Mouse (Mus musculus) limb, embryonic 14.5 days (tissue): ENCODE results near the gene Angpt4. TPM values are rescaled to one million over a fixed set of nuclear protein-coding genes. Genes with fewer than 3 reads are reported as not detected.

Experiments
- ATAC-seq: fragments of 200-750 bp; cut with Nextera tagmentation; 2 replicates; pipeline ENCODE4 v1.8.0; 2017; ENCODE audit warnings: low read depth, moderate number of reproducible peaks, moderate TSS enrichment; ENCODE audit not compliant: low FRiP score
- DNase-seq: peaks from one replicate; pipeline ENCODE4 v3.0.0-alpha.2; 2015; ENCODE audit warnings: low spot score
- H3K27ac ChIP-seq: fragments of 300-500 bp; sonication (generic); replicated peaks from 2 replicates; pipeline ENCODE4 v1.5.1; 2014; ENCODE audit warnings: low read depth, mild to moderate bottlenecking, low read length, moderate library complexity, mixed read lengths
- H3K27me3 ChIP-seq: fragments of 300-500 bp; sonication (generic); 2 replicates; pipeline ENCODE4 v1.6.1; 2014; ENCODE audit warnings: low read length, mixed read lengths; ENCODE audit not compliant: control insufficient read depth, insufficient read depth
- H3K36me3 ChIP-seq: fragments of 300-500 bp; sonication (generic); 2 replicates; pipeline ENCODE4 v1.6.1; 2014; ENCODE audit warnings: mild to moderate bottlenecking, low read length, moderate library complexity, mixed read lengths; ENCODE audit not compliant: control insufficient read depth, insufficient read depth
- H3K4me1 ChIP-seq: fragments of 300-500 bp; sonication (generic); 2 replicates; pipeline ENCODE4 v1.6.1; 2014; ENCODE audit warnings: antibody characterized with exemption, low read length, mixed read lengths; ENCODE audit not compliant: control insufficient read depth, insufficient read depth
- H3K4me2 ChIP-seq: fragments of 300-500 bp; sonication (generic); replicated peaks from 2 replicates; pipeline ENCODE4 v1.6.1; 2014; ENCODE audit warnings: low read depth, mild to moderate bottlenecking, low read length, moderate library complexity; ENCODE audit not compliant: severe bottlenecking
- H3K4me3 ChIP-seq: fragments of 300-500 bp; sonication (generic); replicated peaks from 2 replicates; pipeline ENCODE4 v1.5.1; 2014; ENCODE audit warnings: low read length
- H3K9ac ChIP-seq: fragments of 300-500 bp; sonication (generic); 2 replicates; pipeline ENCODE4 v1.6.1; 2014; ENCODE audit warnings: mild to moderate bottlenecking, low read depth, low read length, moderate library complexity; ENCODE audit not compliant: severe bottlenecking
- H3K9me3 ChIP-seq: fragments of 300-500 bp; sonication (generic); 2 replicates; pipeline ENCODE4 v1.6.1; 2016; ENCODE audit warnings: low read length; ENCODE audit not compliant: control insufficient read depth
- POLR2A ChIP-seq: fragments of 200-500 bp; IDR thresholded peaks from 2 replicates; pipeline ENCODE4 v1.8.0; 2012; ENCODE audit warnings: inconsistent platforms, mild to moderate bottlenecking, moderate library complexity, borderline replicate concordance; ENCODE audit not compliant: insufficient read depth, insufficient read length; ENCODE audit errors: extremely low read depth
- WGBS: fragments of 180-500 bp; shearing (Covaris S2); extraction: QIAGEN DNeasy Blood & Tissue Kit; methylation state at CpG from one replicate; pipeline ENCODE4 v1.1.7; 2014; 5-methylcytosine and 5-hydroxymethylcytosine counted together
- polyA plus RNA-seq, 2 experiments: library from polyadenylated mRNA; depleted of rRNA in 1 of 2; stranded (reverse) in 1 of 2; unstranded in 1 of 2; fragments of >200 nt; fragmentation: Nextera tagmentation in 1 of 2; extraction: Ambion mirVana in 1 of 2; gene quantifications; 2 replicates each; pipeline versions ENCODE4 v1.2.1 to v1.2.3; 2012 to 2014

Angpt4 gene
- polyA plus RNA-seq, 2 experiments, result 0.36 to 0.59 TPM

DNA sequence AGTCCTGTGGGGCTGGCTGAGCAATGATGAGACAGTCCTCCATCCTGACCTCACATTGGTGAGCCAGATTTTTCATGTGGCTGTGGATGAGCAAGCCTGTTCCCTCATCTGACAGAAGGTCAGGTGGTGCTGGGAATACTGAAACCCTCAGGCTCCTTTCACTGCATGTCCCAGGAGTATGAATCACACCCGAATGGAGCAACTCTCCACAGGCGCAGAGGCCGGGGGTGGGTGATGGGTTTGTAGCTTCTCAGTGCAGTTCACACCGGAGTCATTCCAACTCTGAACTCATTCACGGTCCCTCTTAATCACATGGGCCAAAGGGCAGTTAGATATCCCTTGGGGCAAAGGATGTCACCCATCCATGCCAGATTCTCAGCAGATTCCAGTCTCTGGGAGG lies 3.1 kb downstream of the Angpt4 start:
- H3K36me3 ChIP-seq, result no peaks in the 10 kb centered on the region
- DNase-seq (no peak), ATAC-seq (no peak)
- H3K9me3 ChIP-seq, result no peaks in the 10 kb centered on the region
- H3K4me1 ChIP-seq, result peaks cover 24% of the 10 kb centered on the region
- no peak overlapping the region for H3K4me2 ChIP-seq
- TF ChIP-seq POLR2A, result no peak
- H3K27ac ChIP-seq, result no peak overlapping the region
- no peak overlapping the region for H3K9ac ChIP-seq
- 83% methylated on average over 5 of the region's 5 CpGs for WGBS
- no peak overlapping the region for H3K4me3 ChIP-seq
- H3K27me3 ChIP-seq, result no peaks in the 10 kb centered on the region

DNA sequence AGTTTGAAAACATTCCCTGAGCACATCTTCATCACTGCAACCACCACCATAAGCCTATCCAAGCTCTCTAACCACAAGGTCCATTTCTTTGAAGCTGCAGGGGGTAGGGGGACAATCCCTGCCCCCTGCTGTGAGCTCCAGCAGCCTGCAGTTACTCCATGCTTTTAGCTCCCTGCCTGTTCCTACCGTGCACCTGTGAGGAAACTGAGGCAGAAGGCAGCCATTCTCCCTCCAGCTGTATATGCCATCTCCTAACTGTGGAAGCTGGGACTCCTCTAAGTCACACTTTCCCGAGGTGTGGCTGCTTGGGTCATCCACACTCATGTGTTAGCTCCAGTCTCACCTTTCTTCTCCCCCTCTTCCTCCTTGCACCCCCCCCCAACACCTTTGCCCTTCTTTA lies 4.1 kb downstream of the Angpt4 start:
- Histone ChIP-seq H3K27me3 (no peaks in the 10 kb centered on the region), H3K4me2 (no peak overlapping the region), H3K27ac (no peak overlapping the region), H3K9me3 (no peaks in the 10 kb centered on the region), H3K36me3 (no peaks in the 10 kb centered on the region), H3K4me3 (no peak overlapping the region), H3K9ac (no peak overlapping the region), H3K4me1 (peaks cover 22% of the 10 kb centered on the region)
- ATAC-seq (no peak), DNase-seq (no peak)
- no peak for TF ChIP-seq POLR2A
- 21% methylated on average over 2 of the region's 2 CpGs for WGBS

DNA sequence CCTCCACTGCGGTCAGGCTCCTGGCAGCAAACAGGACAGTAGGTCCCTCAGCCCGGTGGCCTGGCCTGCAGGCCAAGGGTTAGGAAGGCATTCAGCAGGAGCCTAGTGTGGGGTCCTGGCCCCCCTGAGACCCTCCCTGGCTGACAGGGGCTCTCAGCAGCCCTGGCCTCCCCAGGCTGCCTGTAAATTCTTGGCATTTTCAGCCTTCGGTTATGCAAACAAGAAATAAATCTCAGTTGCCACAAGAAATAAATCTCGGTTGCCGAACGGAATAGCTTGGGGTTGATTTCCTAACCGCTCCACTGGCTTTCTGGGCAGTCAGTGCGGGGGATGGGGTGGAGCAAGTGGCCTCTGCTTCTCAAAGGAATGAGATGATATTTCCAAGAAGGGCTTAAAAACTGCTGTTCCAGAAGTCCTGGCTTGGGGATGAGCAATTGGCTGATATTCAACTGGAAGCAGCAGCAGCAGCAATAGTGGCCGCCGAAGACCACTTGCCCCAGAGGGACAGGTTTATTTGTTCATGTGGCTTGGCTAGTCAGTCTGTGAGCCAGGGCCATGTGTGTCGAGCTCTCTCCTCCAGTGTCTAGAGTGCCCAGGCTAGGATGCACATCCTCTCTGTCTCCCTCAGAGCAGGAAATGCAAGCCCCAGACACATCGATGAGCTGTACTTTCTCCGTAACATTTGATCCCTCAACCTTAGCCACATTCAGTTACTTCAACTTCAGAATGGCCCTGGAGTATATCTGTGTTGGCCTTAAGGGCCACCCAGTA lies 5.2 kb downstream of the Angpt4 start:
- WGBS, result 39% methylated on average over 13 of the region's 13 CpGs
- peaks cover 12% of the 10 kb centered on the region for H3K4me1 ChIP-seq
- H3K4me2 ChIP-seq, result no peak overlapping the region
- H3K4me3 ChIP-seq, result no peak overlapping the region
- peak; percentile 22 for DNase-seq
- no peaks in the 10 kb centered on the region for H3K36me3 ChIP-seq
- no peak for TF ChIP-seq POLR2A
- H3K27me3 ChIP-seq, result no peaks in the 10 kb centered on the region
- H3K9me3 ChIP-seq, result no peaks in the 10 kb centered on the region
- no peak overlapping the region for H3K27ac ChIP-seq
- H3K9ac ChIP-seq, result no peak overlapping the region
- no peak for ATAC-seq

DNA sequence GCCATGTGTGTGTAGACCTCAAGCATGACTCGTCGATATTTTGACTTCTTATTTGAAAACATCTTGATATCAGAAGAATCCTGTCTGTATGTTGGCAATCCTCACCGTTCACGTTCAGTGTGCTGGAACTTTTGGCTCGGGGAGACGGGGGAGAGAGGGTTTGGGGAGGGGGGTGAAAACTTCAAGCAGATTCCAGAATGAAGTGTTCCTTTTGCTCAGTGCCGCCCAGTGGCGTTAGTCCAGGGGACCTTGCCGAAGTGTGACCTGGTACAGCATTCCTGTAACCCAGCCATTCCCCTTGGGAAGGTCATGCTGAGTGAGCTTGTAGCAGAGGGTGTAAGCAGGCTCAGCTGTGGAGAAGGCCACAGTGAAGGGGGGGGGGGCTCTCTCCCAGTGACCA lies 8.1 kb downstream of the Angpt4 start:
- Histone ChIP-seq H3K4me3 (no peak overlapping the region), H3K27ac (no peak overlapping the region), H3K4me1 (peaks cover 17% of the 10 kb centered on the region), H3K36me3 (no peaks in the 10 kb centered on the region), H3K9ac (no peak overlapping the region), H3K9me3 (no peaks in the 10 kb centered on the region), H3K27me3 (no peaks in the 10 kb centered on the region), H3K4me2 (no peak overlapping the region)
- no peak for TF ChIP-seq POLR2A
- ATAC-seq, result no peak
- WGBS, result 56% methylated on average over 9 of the region's 9 CpGs
- peak; percentile 6 for DNase-seq

DNA sequence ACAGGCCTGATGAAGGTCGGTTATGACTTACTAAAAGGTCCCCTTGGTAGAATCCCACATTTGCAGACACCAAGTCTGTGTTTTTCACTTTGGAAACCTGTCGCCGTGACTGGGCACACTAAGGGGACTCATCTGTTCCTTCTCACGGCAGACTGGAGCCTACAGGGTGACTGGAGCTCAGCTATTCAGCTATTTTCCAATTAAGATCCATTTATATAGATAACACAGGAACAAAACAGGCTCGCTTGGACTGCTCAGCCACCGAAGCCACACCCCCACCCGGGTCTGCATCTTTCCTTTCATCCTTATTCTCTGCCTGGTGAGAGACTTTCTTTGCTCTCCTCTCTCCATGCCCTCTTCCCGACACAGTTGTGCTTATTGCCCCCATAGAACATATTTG lies 10.1 kb downstream of the Angpt4 start:
- no peaks in the 10 kb centered on the region for H3K27me3 ChIP-seq
- DNase-seq, result no peak
- no peak overlapping the region for H3K4me3 ChIP-seq
- no peak for ATAC-seq
- H3K9ac ChIP-seq, result no peak overlapping the region
- no peaks in the 10 kb centered on the region for H3K9me3 ChIP-seq
- no peak for TF ChIP-seq POLR2A
- no peak overlapping the region for H3K4me2 ChIP-seq
- H3K36me3 ChIP-seq, result no peaks in the 10 kb centered on the region
- WGBS, result 57% methylated on average over 8 of the region's 8 CpGs
- no peak overlapping the region for H3K27ac ChIP-seq
- H3K4me1 ChIP-seq, result peaks cover 13% of the 10 kb centered on the region

DNA sequence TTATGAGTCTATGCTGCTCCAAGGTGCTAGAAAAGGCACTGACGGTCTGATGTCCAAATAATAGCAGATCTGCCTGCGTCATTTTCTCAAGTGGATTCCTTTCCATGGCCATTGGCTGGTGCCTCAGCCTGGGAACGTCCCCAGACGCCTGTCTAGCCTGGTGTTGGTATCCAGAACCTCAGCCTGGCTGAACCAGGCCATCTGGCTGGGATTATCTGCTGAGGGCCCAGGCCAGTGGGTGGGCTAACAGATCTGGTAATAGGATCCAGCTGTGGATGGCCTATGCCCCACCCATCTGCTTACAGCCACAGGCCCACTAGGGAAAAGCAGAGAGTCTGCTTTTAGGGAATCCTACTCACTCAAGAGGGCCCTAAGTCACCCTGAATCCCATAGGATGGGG lies 10.6 kb downstream of the Angpt4 start:
- H3K9me3 ChIP-seq, result no peaks in the 10 kb centered on the region
- H3K4me3 ChIP-seq, result no peak overlapping the region
- DNase-seq (peak; percentile 55), ATAC-seq (peak; percentile 71; the same call in 1 of the 2 replicates)
- H3K27me3 ChIP-seq, result no peaks in the 10 kb centered on the region
- no peak overlapping the region for H3K9ac ChIP-seq
- H3K4me1 ChIP-seq, result peaks cover 8% of the 10 kb centered on the region
- H3K36me3 ChIP-seq, result no peaks in the 10 kb centered on the region
- no peak overlapping the region for H3K27ac ChIP-seq
- TF ChIP-seq POLR2A, result no peak
- no peak overlapping the region for H3K4me2 ChIP-seq
- WGBS, result 8% methylated on average over 4 of the region's 4 CpGs
